Mouse (Mus musculus): Measurements from ENCODE around the gene Lax1.

DNA sequence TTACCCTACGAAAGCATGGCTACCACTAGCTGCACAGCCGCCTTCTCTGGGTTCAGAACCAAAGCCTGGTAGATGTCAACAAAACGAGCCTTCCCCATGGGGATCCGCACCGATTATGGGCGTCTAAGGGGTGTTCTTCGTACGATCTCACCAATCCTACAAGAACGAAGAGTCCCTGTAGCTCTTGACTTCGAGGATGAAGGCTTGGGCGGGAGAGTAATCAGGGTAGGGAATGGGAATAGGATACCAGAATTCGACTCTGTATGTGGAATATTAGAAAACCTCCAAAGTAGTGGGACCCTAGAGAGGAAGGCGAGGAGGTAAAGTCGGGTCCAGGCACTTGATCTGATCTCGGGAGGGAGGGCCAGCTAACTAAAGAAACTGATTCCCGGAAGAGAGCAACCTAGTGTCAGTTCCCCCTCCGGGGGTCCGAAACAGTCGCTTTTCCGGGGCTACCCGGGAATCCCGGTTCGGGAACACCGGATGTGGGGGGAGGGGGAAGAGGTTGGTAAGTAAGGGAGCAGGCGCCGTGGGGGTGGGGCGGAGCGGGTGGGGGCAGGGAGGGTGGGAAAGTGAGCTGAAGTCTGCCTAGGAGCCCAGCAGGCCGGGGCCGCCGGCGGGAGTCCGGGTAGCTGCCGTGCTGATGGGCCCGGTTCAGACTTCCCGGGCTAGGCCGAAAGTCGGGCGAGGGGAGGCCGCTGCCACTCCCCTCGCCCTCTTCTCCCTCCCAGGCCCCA is 29.3 kb downstream of the Lax1 start, which contains the start of gene Zbed6:
- TF ChIP-seq HCFC1 (IDR thresholded peaks at IDR 0.05; ENCODE audit: low read depth, low read length) (no peak; the same call in 1 of the 2 replicates), JUND (IDR thresholded peaks at IDR 0.05; ENCODE audit: low read depth, low read length) (no peak), ZMIZ1 (IDR thresholded peaks at IDR 0.05; ENCODE audit: low read depth, low read length) (no peak), CTCF (IDR thresholded peaks at IDR 0.05 in 2 of 3, conservative IDR thresholded peaks at IDR 0.05 in 1 of 3; ENCODE audit: control insufficient read depth in 1 of 3, insufficient read depth in 1 of 3, low read depth in 2 of 3, low read length in 3 of 3, poor library complexity in 1 of 3, severe bottlenecking in 1 of 3) (no peak), TAL1 (IDR thresholded peaks at IDR 0.05; ENCODE audit: low read length) (no peak), POLR2A (IDR thresholded peaks at IDR 0.05; ENCODE audit: control insufficient read depth in 1 of 2, insufficient read depth in 1 of 2, low read depth in 1 of 2, low read length in 2 of 2, poor library complexity in 1 of 2) (no peak), SMC3 (IDR thresholded peaks at IDR 0.05; ENCODE audit: low read depth, low read length) (no peak)
